Mouse (Mus musculus): ENCODE measurements at regions not wholly inside any gene's neighbourhood (a gene's known extent, or its start where the extent isn't known, plus 50 kb on each side); places are given as distances from the start of the nearest gene placed in this dataset.
A peak's percentile ranks its signal among the peaks of the same experiment; 100 is the strongest.
"Not testable (repeated sequence)": the region's sequence is repeated elsewhere in the genome, so short reads cannot be mapped to it uniquely, and the experiment has no call there.

- 91% methylated on average over 7 of the region's 7 CpGs for WGBS
- DNase-seq (ENCODE audit: low read depth, low spot score), result not testable (repeated sequence)
Observed at GRCm38 (mm10) chr6:37741916-37742315, 128.7 kb upstream of the Trim24 start.

GRCm38 (mm10) chr6:37744679-37745078 lies 125.9 kb upstream of the Trim24 start:
- DNase-seq (ENCODE audit: low read depth, low spot score), result no peak
- 64% methylated on average over 4 of the region's 4 CpGs for whole genome bisulfite sequencing

- 42% methylated on average over 11 of the region's 11 CpGs for WGBS
- DNase-seq (ENCODE audit: low read depth, low spot score), result peak; percentile 47
Observed at GRCm38 (mm10) chr6:37745393-37746100, 125.1 kb upstream of the Trim24 start.

GRCm38 (mm10) chr6:37747793-37748192 lies 122.8 kb upstream of the Trim24 start:
- DNase-seq (ENCODE audit: low read depth, low spot score), result not testable (repeated sequence)
- WGBS, result 67% methylated on average over 4 of the region's 4 CpGs

GRCm38 (mm10) chr6:37748296-37748980 lies 122.2 kb upstream of the Trim24 start:
- 65% methylated on average over 8 of the region's 8 CpGs for WGBS

GRCm38 (mm10) chr6:37749016-37749415 lies 121.6 kb upstream of the Trim24 start:
- no peak for DNase-seq (ENCODE audit: low read depth, low spot score)
- 90% methylated on average over 5 of the region's 5 CpGs for WGBS

More at GRCm38 (mm10) chr6:37748296-37748980, 122.2 kb upstream of the Trim24 start:
- peak; percentile 27 for DNase-seq (ENCODE audit: low read depth, low spot score)

- 89% methylated on average over 3 of the region's 3 CpGs for WGBS
- DNase-seq (ENCODE audit: low read depth, low spot score), result no peak
Observed at GRCm38 (mm10) chr6:37750271-37750670, 120.3 kb upstream of the Trim24 start.

GRCm38 (mm10) chr6:37751701-37752100 lies 118.9 kb upstream of the Trim24 start:
- DNase-seq (ENCODE audit: low read depth, low spot score), result no peak

- WGBS, result 95% methylated on average over 4 of the region's 5 CpGs
- DNase-seq (ENCODE audit: low read depth, low spot score), result not testable (repeated sequence)
Observed at GRCm38 (mm10) chr6:37761003-37761402, 109.6 kb upstream of the Trim24 start.

GRCm38 (mm10) chr6:37763036-37763435 lies 107.6 kb upstream of the Trim24 start:
- 34% methylated on average over 2 of the region's 2 CpGs for WGBS
- DNase-seq (ENCODE audit: low read depth, low spot score), result no peak

GRCm38 (mm10) chr6:37767690-37768089 lies 102.9 kb upstream of the Trim24 start:
- no peak for DNase-seq (ENCODE audit: low read depth, low spot score)

- no peak for DNase-seq (ENCODE audit: low read depth, low spot score)
Observed at GRCm38 (mm10) chr6:37773294-37773693, 97.3 kb upstream of the Trim24 start.

- DNase-seq (ENCODE audit: low read depth, low spot score), result no peak
Observed at GRCm38 (mm10) chr6:37775151-37775550, 95.5 kb upstream of the Trim24 start.

- DNase-seq (ENCODE audit: low read depth, low spot score), result no peak
Observed at GRCm38 (mm10) chr6:37779893-37780292, 90.7 kb upstream of the Trim24 start.

- DNase-seq (ENCODE audit: low read depth, low spot score), result no peak
Observed at GRCm38 (mm10) chr6:37781894-37782293, 88.7 kb upstream of the Trim24 start.

GRCm38 (mm10) chr6:37785280-37785679 lies 85.3 kb upstream of the Trim24 start:
- WGBS, result 88% methylated on average over 3 of the region's 3 CpGs
- DNase-seq (ENCODE audit: low read depth, low spot score), result not testable (repeated sequence)

GRCm38 (mm10) chr6:37785741-37786140 lies 84.9 kb upstream of the Trim24 start:
- DNase-seq (ENCODE audit: low read depth, low spot score), result no peak
- WGBS, result 80% methylated on average over 7 of the region's 7 CpGs

- not testable (repeated sequence) for DNase-seq (ENCODE audit: low read depth, low spot score)
- WGBS, result 88% methylated on average over 4 of the region's 8 CpGs
Observed at GRCm38 (mm10) chr6:37787858-37788257, 82.8 kb upstream of the Trim24 start.

- 94% methylated on average over 1 of the region's 1 CpGs for WGBS
- DNase-seq (ENCODE audit: low read depth, low spot score), result no peak
Observed at GRCm38 (mm10) chr6:37790878-37791277, 79.7 kb upstream of the Trim24 start.

- WGBS, result 37% methylated on average over 4 of the region's 4 CpGs
- no peak for DNase-seq (ENCODE audit: low read depth, low spot score)
Observed at GRCm38 (mm10) chr6:37794211-37794610, 76.4 kb upstream of the Trim24 start.

GRCm38 (mm10) chr6:37795001-37795400 lies 75.6 kb upstream of the Trim24 start:
- DNase-seq (ENCODE audit: low read depth, low spot score), result no peak

GRCm38 (mm10) chr6:37803231-37803630 lies 67.4 kb upstream of the Trim24 start:
- WGBS, result 96% methylated on average over 5 of the region's 5 CpGs
- DNase-seq (ENCODE audit: low read depth, low spot score), result no peak

Measured in large intestine, adult 2 months (tissue).